Mouse (Mus musculus) liver, embryonic 14.5 days (tissue): ENCODE measurements around the gene Nckap5l.

ENCODE experiments used
- CTCF ChIP-seq: IDR thresholded peaks from 2 replicates; pipeline ENCODE4 v1.5.1; 2016; ENCODE audit warnings: antibody characterized with exemption, low read depth, control low read depth
- EP300 ChIP-seq: IDR thresholded peaks from 2 replicates; pipeline ENCODE4 v1.6.1; 2016; ENCODE audit warnings: antibody characterized with exemption, low read depth

- TF ChIP-seq CTCF (no peak), EP300 (no peak)
These were observed 81.3 kb downstream of the Nckap5l start for GRCm38 (mm10) chr15:99376240-99376639.
